Mouse (Mus musculus) left cerebral cortex, adult 2 months (tissue): ENCODE data around the gene Snrpg. TPM values are rescaled to one million over a fixed set of nuclear protein-coding genes. Genes with fewer than 3 reads are reported as not detected.
A peak's percentile ranks its signal among the peaks of the same experiment; 100 is the strongest.

Source experiments
- DNase-seq, 2 experiments: peaks; one replicate each; pipeline ENCODE4 v3.0.0; 2021 to 2022; ENCODE audit warnings: low spot score in 2 of 2, mixed read lengths in 1 of 2; ENCODE audit errors: extremely low spot score in 1 of 2
- H3K27ac ChIP-seq: fragments of 200-600 bp; 2 replicates; pipeline ENCODE4 v1.8.1; 2022
- H3K4me3 ChIP-seq: fragments of 200-600 bp; 2 replicates; pipeline ENCODE4 v1.8.1; 2022
- CTCF ChIP-seq: fragments of 200-600 bp; IDR thresholded peaks from 2 replicates; pipeline ENCODE4 v1.8.1; 2022; ENCODE audit warnings: antibody characterized with exemption, mild to moderate bottlenecking, moderate library complexity
- intact Hi-C: fragments of 180-260 bp; cut with DNase I; formaldehyde crosslinking; loops from one replicate; pipeline ENCODE4 v1.15.1; 2025
- total RNA-seq, 2 experiments: library from RNA; stranded (reverse); gene quantifications; 2 replicates each; pipeline ENCODE4 v1.2.3; 2021

The Snrpg gene
- total RNA-seq, 2 experiments from 2014 or later = 54.8 to 61.9 TPM

- no peak overlapping the region for H3K27ac ChIP-seq
- no peak for DNase-seq
- intact Hi-C loops = no loop called here
- TF ChIP-seq CTCF = peak; percentile 38
- H3K4me3 ChIP-seq = no peak overlapping the region
Observed at GRCm38 (mm10) chr6:86391326-86391725, 20.2 kb downstream of the Snrpg start.

DNA sequence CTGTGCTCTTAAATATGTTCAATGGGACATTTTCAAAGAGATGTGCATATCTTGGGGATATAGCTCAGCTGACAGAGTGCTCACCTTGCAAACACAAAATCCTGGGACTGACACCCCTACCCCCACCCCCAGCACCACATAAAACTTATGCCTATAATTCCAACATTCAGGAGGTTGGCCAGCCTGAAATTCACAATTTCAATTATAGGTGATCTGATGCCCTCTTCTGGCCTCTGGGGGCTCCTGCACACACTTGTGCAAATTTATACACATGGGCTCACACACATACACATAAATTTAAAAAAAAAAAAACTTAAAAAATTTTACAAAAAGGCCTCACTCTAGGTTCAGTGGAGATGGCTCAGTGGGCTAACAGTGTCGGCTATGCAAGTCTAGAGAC, 22.1 kb downstream of the Snrpg start:
- Histone ChIP-seq H3K4me3 (no peak overlapping the region), H3K27ac (no peak overlapping the region)
- DNase-seq = no peak
- peak; percentile 9; the same call in 1 of the 2 replicates for TF ChIP-seq CTCF
- intact Hi-C loops = no loop called here

DNA sequence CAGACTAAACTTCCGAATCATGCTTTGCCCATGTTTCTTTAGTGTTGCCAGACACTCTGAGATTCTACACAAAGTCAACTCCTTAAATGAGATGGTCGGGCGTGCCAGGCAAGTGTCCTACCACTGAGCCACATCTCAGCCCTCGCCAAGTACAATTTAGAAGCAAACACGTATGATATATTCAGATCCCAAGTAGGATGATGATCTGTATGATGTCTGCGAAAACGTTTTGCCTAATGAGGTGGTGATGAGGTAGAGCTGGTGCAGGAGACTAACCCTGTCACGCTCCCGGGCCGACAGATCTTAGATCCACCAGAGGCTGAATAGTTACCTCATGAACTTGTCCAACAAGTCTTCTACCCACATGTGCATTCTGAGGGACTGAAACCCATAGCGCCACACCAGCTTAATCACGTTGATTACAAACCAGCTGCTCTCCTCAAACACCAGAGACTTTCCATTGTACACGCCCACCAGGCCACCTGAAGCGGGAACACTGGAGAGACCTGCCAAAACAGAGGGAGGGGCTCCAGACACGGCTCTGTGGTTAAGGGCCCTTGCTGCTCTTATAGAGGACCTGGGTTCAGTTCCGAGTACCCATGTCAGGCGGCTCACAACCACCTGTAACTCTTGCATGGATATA, 23.1 kb downstream of the Snrpg start:
- intact Hi-C loops = no loop called here
- TF ChIP-seq CTCF = no peak
- Histone ChIP-seq H3K27ac (no peak overlapping the region), H3K4me3 (no peak overlapping the region)
- no peak for DNase-seq

- Histone ChIP-seq H3K4me3 (no peak overlapping the region; the same call in 1 of the 2 replicates), H3K27ac (no peak overlapping the region)
- intact Hi-C loops = no loop called here
- TF ChIP-seq CTCF = no peak
- DNase-seq = no peak
Observed at GRCm38 (mm10) chr6:86395021-86395420, 23.9 kb downstream of the Snrpg start.

- Histone ChIP-seq H3K27ac (peak overlapping the region; percentile 96), H3K4me3 (peak overlapping the region; percentile 95)
- intact Hi-C loops = loop anchor here (2.0 kb wide), 2 partner anchors 25 to 267 kb away; partner anchors contain the start of gene Snrpg
- no peak for DNase-seq
- no peak for TF ChIP-seq CTCF
Observed at GRCm38 (mm10) chr6:86395969-86396368, 24.9 kb downstream of the Snrpg start.

- Histone ChIP-seq H3K27ac (peak within 1 kb of the TSS; percentile 96), H3K4me3 (peak within 1 kb of the TSS; percentile 95)
- peak; percentile 84 to 86 for DNase-seq
- intact Hi-C loops = loop anchor here (2.0 kb wide), 2 partner anchors 26 to 268 kb away; partner anchors contain the start of gene Snrpg
- no peak for TF ChIP-seq CTCF
Observed at GRCm38 (mm10) chr6:86396581-86397256, 25.6 kb downstream of the Snrpg start, which contains the start of gene Pcyox1. TSS of gene Pcyox1 (minus strand) at chr6:86397154.

GRCm38 (mm10) chr6:86397257-86397980, 26.3 kb downstream of the Snrpg start:
- intact Hi-C loops = loop anchor here (2.0 kb wide), 2 partner anchors 27 to 269 kb away; partner anchors contain the start of gene Snrpg
- DNase-seq = no peak

DNA sequence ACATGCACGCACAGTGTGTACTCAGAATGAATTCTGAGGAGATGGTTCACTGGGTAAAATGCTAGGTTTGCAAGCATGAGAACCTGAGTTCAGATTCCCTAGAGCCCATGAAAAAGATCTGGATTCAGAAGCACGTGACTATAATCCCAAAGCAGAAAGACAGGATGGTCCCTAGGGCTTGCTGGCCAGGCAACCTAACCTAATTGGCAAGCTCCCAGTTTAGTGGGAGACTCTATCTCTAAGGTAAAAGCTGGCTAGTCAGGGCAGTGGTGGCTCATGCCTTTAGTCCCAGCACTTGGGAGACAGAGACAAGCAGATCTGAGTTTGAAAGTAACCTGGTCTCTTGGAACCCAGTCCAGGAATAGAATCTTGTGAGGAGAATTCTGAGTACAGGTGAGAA, 27.9 kb downstream of the Snrpg start:
- Histone ChIP-seq H3K27ac (no peak overlapping the region), H3K4me3 (no peak overlapping the region)
- intact Hi-C loops = no loop called here
- TF ChIP-seq CTCF = no peak
- DNase-seq = no peak

More at GRCm38 (mm10) chr6:86397257-86397980, 26.3 kb downstream of the Snrpg start:
- Histone ChIP-seq H3K4me3 (peak overlapping the region; percentile 95), H3K27ac (peak overlapping the region; percentile 96)
- no peak for TF ChIP-seq CTCF

DNA sequence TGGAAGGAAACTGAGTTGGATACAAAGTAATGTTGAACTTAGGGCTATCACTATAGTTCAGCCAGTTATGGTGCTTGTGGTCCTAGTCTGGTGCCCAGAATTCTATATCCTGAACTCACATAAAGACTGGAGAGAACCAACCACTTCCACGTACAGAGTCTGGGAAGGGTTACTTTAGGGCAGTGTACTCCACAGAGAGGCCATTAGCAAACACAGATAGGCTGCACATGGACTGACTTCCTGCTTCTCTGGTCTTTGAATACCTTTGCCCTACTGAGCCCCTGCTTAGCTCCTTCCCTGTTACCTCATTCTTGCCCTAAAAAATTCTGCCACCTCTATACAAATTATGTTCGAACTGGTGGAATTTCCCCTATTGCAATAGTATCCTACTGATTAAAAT, 28.9 kb downstream of the Snrpg start:
- Histone ChIP-seq H3K27ac (no peak overlapping the region), H3K4me3 (no peak overlapping the region)
- TF ChIP-seq CTCF = no peak
- intact Hi-C loops = no loop called here
- DNase-seq = no peak

DNA sequence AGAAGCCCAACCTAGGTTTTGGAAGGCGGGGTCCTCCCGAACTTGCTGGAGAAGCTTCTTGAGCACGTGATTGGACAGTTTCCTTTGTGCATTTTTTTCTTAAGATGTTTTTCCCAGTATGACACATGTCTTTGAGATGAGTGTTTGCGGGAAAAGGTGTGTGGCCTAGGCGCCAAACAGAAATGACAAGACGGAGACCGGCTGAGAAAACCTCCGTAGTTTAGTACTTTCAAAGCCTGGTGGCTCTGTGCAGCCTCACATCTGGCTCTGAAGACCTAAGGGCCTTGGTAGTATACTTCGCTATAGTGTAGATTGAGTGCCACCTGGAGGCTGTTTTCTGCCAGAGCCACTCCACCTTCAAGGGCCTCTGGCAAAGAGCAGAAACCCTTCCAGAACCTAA, 29.9 kb downstream of the Snrpg start:
- TF ChIP-seq CTCF = peak; percentile 71
- no peak overlapping the region for H3K4me3 ChIP-seq
- intact Hi-C loops = no loop called here

DNA sequence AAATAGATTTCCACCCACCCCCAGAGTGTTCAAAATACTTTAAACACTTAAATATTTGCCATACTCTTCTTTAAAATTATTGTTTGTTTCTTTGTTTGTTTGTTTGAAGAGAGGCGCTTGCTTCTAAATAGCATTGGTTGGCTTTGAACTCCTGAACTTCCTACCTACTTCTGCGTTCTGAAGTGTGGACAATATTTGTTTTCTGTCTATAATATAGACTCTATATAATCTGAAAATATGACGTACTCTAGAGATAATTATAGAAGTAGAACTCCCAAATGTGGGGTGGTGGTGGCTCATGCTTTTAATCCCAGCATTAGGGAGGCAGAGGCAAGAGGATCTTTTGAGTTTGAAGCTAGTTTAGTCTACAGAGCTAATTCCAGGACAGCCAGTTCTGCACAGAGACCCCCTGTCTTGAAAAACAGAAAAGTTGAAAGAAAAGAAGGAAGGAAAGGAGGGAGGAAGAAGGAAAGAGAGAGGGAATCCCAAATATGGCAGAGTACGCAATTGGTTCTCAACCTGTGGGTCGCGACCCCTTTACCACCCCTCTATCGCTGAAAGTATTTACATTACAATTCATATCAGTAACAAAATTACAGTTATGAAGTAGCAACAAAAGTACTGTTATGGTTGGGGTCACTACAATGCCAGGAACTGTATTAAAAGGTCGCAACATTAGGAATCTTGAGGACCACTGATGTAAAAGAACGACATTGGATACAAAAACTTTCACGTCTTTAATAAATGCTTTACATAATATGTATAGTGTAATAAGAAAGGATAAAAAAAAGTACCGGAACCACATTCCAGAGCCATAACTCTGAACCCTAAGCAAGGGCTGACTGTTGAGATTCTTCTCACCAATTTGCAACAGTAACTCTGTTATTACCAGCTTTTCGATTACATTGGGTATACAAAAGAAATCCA, 31.8 kb downstream of the Snrpg start:
- no peak for DNase-seq
- Histone ChIP-seq H3K4me3 (peak overlapping the region; percentile 69), H3K27ac (peak overlapping the region; percentile 100)
- TF ChIP-seq CTCF = no peak
- intact Hi-C loops = no loop called here

More for the DNA sequence above, 29.9 kb downstream of the Snrpg start:
- no peak overlapping the region for H3K27ac ChIP-seq
- peak; percentile 52 to 61 for DNase-seq
